Mouse (Mus musculus) liver, adult (tissue): ENCODE measurements around the gene Phactr1.

ENCODE experiments used
- GATA4 ChIP-seq: IDR thresholded peaks from 2 replicates; pipeline ENCODE4 v1.6.1; 2014; ENCODE audit warnings: mild to moderate bottlenecking, low read length; ENCODE audit not compliant: insufficient replicate concordance

Phactr1 gene

DNA sequence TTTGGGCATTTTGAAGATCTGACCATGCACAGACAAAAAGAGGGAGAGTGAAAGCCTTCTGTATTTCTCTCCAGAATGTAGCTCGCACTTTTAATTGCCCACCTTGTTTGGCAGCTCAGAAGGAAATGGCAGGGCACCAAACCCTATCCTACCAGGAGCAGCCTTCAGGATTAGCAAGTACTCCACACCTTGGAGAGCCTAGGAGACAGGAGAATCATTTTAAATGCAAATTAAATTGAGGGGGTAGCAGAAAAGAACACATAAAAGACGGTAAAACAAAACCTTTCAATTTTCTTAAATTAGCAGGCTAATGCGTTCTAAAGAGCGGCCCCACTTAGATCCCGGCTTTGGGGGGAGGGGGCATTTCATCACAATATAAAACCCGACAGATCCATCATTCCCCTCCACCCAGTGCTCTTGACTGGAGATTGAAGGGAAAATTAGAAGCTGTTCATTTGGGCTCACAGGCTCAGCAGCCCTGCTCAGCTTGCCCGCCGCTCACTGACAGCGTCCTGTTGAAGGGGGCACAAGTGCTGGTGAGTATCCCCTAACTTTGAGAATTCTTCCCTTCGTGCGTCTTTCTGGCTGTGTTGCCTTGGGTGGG, at the start of gene Phactr1:
Gene Phactr1 (plus strand): TSS at position 233 of the 604 bp plus-strand sequence.
- no peak for TF ChIP-seq GATA4

- no peak for TF ChIP-seq GATA4
These were observed 45.5 kb upstream of the Phactr1 start for GRCm38 (mm10) chr13:42634908-42635307.

DNA sequence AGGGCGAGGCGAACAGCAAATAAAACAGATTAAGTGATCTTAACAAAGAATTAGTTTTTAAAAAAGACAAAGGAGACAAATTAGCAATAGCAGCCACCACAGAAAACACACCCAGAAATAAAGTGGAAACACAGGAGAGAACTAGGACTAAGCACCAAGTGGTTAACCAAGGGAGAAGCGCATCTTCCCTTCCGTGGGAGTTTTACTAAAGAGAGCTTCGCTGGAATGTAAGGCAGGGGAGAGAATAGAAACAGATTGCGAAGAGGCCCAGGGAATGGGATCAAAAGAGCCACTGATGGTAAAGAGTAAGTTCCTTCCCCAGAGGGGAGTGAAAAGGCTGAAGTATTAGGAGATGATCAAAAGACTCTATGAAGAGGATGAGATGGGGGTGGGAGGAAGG, 30.2 kb upstream of the Phactr1 start:
- no peak for TF ChIP-seq GATA4

DNA sequence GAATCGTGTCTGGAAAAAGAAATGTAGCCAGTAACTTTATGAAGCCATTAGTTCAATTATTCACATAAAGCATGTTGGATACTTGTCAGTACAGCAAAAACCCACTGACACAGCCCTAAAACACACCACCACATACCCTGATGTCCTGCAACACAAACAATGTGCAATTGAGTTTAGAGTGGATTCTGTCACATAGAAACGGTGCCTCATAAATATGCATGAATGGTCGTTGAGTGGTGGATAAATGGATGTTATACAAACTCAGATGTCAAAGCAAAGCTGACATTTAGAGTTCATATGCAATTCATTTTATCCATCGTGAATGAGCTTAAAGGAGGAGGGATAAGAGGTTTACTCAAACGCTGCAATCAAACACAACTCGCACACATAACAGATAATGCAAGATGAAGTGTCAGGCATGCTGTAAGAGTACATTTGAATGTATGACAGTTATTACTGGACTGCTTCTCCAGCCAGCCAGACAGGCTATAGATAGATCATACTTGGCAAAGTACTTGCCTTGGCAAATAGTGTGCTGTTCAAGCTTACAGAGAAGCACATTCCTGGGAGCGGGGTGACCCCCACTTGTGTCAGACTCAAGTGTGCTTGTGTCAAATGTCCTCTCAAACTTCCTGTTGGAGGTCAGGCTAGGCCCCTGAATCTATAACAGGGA, 23.6 kb upstream of the Phactr1 start:
- no peak for TF ChIP-seq GATA4

GRCm38 (mm10) chr13:42671651-42672290, 8.7 kb upstream of the Phactr1 start:
- no peak for TF ChIP-seq GATA4

GRCm38 (mm10) chr13:42681299-42681698, 876 bp downstream of the Phactr1 start:
- TF ChIP-seq GATA4: no peak

GRCm38 (mm10) chr13:42684181-42684580, 3.8 kb downstream of the Phactr1 start:
- no peak for TF ChIP-seq GATA4

DNA sequence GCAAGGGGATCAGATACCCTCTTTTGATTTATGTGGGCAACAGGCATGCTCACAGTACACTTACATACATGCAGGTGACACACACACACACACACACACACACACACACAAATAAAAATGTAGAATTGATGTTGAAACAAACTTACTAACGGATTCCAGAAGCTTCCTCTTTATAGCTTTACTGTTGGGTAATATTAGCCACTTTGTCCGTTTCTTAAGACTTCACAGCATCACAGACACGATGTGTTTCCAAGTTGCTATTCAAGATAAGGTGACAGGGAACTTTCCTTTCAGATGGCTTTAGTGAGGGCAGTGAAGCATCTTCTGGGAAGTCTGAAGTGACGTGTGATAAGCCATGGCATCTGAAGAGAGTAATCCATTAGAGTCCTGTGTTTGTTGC, 11.8 kb downstream of the Phactr1 start:
- TF ChIP-seq GATA4: no peak

- TF ChIP-seq GATA4: no peak
These were observed 16.2 kb downstream of the Phactr1 start for GRCm38 (mm10) chr13:42696641-42697040.

- TF ChIP-seq GATA4: no peak
These were observed 28.7 kb downstream of the Phactr1 start for GRCm38 (mm10) chr13:42709148-42709547.

DNA sequence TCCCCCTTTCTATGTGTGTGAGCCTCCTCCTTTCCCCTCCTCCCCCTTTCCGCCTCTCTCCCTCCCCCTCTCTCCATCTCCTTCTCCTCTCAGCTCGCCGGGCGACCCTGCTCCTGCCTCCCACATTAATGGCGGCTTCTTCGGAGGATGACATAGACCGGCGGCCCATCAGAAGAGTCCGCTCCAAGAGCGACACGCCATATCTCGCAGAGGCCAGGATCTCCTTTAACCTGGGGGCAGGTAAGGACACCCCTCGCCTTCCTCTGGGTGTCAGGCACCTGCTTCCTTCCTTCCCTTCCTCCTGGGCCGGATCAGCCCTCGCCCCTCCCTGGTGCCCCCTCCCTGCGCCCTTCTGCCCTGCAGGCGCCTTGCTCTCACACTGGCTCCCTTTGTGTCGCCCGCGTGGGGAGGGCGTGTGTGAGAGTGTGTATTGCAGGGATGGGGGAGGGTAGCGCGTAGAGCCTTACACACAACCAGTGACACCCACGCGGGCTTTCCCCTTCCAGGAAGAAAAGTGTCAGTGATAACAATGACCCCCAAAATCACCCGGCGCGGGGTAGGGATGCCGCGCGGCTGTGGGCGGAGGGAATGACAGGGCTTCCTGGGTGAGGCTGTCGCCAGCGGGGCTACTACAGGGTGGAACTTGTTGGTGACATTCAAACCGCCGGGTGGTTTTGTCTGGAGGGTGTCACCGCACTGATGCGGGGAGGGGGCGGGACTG, 29.3 kb downstream of the Phactr1 start:
- no peak for TF ChIP-seq GATA4

- TF ChIP-seq GATA4: no peak
These were observed 31.1 kb downstream of the Phactr1 start for GRCm38 (mm10) chr13:42711510-42711909.

- TF ChIP-seq GATA4: no peak
These were observed 39.0 kb downstream of the Phactr1 start for GRCm38 (mm10) chr13:42719401-42719800.

DNA sequence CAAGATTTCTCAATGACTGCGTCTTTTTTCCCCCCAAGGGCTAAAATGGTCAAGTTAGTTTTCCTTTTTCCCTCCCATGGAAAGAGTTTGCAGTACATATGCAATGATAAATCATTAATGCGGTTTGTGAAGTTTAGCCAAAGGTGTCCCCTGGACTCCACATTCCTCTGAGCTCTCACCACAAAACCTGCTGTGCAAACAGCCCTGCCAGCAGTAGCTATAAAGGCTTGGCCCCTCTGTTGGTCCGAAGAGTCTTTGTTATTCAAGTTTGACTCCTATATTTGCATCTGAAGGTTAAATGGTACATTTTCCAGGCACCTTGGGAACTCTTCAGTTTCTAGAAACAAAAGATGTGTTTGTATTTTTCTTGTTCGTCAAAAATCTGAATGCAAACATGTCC, 39.7 kb downstream of the Phactr1 start:
- no peak for TF ChIP-seq GATA4

DNA sequence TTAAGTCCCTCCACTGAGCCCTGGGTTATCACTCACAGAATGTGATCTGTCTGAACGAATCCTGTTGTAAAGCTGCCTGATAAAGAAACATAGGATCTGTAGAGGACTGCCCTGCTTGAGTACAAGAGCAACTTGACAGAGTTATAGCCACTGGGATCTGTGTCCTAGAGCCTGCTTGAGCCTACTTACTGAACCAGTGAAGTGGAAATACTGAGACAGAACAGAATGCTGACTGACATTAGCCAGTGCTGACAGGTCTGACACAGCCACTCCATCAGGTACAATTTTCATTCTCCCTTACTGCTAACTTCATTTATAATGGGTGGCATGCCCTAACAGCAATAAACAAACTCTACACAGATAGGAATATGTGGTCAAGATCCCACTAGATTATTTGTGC, 40.2 kb downstream of the Phactr1 start:
- no peak for TF ChIP-seq GATA4

DNA sequence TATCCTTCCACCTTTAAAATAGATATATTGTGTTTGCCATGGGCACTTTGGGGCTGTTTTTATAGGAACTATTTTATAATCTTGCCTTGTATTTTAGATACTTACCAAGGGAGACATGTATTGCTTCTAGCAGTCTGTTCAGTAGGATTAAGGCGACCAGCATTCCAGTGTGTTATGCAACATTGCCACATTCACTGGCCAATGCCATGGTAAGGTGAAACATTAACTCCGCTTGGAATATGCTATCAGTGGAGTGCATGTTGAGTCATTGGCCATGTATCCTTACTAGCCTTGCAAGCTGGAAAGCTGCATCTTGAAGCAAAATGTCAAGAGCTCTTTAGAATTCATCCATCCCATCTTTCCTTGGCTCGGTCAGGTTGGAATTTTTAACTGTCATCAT, 43.6 kb downstream of the Phactr1 start:
- TF ChIP-seq GATA4: no peak
